Mouse (Mus musculus): ENCODE measurements around the gene Pax4. TPM values are rescaled to one million over a fixed set of nuclear protein-coding genes. Genes with fewer than 3 reads are reported as not detected.

Pax4 gene
- total RNA-seq, 2 experiments from 2014 or later = not detected

GRCm38 (mm10) chr6:28398726-28399125 is 50.4 kb downstream of the Pax4 start:
- DNase-seq (ENCODE audit: extremely low spot score in 1 of 2, low spot score in 1 of 2) = no peak

- DNase-seq (ENCODE audit: extremely low spot score in 1 of 2, low spot score in 1 of 2) = no peak
Observed at GRCm38 (mm10) chr6:28397681-28398203, 51.4 kb downstream of the Pax4 start, which contains the start of gene Zfp800. Zfp800 (minus strand) TSS chr6:28398005.

- no peak for DNase-seq (ENCODE audit: extremely low spot score in 1 of 2, low spot score in 1 of 2)
Observed at GRCm38 (mm10) chr6:28396853-28397457, 52.2 kb downstream of the Pax4 start.

GRCm38 (mm10) chr6:28396051-28396852 is 52.9 kb downstream of the Pax4 start:
- DNase-seq (ENCODE audit: extremely low spot score in 1 of 2, low spot score in 1 of 2) = no peak

Other genes with a start within 250 kb of the Pax4 start
- 10 to 100 TPM; 20.9 to 24.2 TPM for gene Zfp800, start 51.3 kb downstream of the Pax4 start, total RNA-seq (2021)
- gene Arf5, start 25.8 kb downstream of the Pax4 start, total RNA-seq (2021) = 100 to 1,000 TPM; 327 to 334 TPM
- not detected for gene Fscn3, start 21.6 kb downstream of the Pax4 start, total RNA-seq (2021)
- gene Gcc1, start 21.0 kb downstream of the Pax4 start, total RNA-seq (2021) = 10 to 100 TPM; 15.4 to 20.6 TPM
- gene Snd1, start 25.8 kb upstream of the Pax4 start, total RNA-seq (2021) = 100 to 1,000 TPM; 113 to 115 TPM